Mouse (Mus musculus): ENCODE data around the gene Hectd4.
A peak's percentile ranks its signal among the peaks of the same experiment; 100 is the strongest.

Hectd4 gene

DNA sequence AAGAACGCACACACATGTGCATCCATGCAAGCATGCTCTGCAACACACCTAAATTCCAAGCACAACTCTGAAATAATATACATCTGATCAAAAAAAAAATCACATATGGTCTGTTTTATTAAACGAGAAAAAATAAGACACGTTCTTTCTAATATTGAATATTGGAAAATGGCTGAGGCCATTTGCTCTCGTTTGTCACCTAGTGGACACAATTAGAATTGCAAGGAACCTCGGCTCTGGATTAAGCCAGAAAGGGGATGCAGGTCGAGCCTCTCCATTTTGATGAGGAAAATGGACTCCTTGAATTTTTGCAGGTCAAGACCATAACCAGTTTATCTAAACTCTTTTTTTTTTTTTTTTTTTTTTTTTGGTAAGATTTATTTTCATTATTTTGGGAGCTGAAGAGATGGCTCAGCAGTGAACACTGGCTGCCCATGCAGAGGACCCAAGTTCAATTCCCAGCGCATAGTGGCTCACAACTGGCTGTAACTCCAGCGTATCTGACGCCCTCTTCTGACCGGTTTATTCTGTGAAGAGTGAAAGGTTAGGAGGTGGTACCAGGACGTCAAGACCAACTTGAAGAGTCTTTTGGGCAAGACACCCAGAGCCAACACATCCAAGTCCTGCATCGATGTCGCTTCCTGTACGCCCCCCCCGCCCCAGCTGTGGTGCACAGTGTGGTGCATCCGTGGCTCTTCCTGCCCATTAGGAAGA, 172.8 kb downstream of the Hectd4 start:
- DNase-seq (ENCODE audit: low read depth, low spot score) = no peak

DNA sequence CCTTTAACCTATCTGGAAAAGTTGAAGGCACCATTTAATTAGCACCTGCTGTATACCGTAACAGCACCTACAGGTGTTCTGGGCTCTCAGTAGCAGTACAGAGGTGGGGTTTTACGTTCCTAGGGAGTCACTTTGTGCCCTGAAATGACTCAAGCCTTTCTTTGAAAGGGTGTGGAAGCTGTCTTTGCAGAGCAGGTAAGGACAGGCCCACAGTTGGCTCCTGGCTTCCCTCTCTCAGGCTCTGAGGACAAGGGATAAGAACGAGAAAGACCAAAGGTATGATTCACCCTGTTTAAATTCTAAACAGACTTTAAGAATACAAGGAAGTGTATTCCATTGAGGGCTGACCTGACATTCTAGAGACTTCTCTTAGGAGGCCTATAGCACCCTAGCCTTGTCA, 173.4 kb downstream of the Hectd4 start:
- DNase-seq (ENCODE audit: low read depth, low spot score) = no peak

DNA sequence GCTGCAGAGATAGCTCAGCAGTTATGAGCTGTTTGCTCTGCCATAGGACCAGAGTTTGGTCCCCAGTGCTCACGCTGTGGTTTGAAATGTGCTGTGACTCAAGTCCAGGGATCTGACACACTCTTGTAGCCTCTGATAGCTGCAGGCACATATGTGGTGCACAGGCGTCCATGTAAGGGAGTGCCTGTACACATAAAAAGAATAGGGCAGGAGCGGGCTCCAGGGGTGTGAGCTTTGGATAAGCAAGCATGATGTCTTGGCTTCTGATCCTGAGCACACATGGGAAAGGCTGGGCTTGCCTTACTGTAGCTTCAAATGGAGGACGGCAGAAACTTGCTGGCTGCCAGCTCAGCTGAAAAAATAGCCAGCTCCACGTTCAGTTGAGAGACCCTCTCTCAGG, 175.6 kb downstream of the Hectd4 start:
- no peak for DNase-seq (ENCODE audit: low read depth, low spot score)

DNA sequence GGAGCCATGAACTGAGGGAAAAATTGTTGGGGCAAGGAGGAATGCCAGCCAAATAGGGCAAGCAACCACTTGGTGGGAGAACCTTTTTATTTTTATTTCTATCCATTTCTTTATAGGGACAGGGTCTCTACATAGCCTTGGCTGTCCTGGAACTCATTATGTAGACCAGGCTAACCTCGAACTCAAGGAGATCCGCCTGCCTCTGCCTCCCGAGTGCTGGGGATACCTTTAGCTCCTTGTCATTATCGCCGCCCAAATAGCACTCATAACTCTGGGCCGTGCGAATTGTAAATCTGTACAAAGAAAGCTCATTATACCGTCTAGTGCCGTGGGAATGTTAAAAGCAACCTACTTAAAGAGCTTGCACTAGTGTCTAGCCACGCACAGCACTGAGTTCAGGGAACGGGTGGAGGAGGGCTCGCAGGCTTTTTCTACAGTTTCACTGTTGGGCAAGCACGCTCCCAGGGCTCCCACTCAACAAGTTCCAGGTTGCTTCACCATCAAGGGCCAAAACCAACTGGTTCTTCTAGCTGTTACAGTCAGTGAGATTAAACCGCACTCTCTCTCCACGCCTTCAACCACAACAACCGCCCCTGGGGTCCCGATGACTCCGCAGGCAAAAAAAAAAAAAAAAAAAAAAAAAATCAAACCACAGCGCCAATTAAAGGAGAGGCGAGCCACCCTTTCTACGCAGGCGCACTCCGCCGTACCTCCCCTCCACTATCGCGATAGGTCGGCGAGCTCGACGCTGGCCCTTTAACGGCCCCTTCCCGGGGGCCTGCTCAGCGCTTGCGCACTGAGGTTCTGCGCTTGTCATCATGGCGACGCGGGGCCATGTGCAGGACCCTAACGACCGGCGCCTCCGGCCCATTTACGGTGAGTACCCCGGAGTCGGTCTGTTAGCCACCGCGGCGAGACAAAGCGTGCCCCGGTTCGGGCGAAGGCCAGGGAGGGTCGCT, 177.4 kb downstream of the Hectd4 start, which contains the start of gene Naa25:
Naa25 (plus strand) TSS at position 750 of the 959 bp plus-strand sequence.
- peak; percentile 91 for DNase-seq (ENCODE audit: low read depth, low spot score)

DNA sequence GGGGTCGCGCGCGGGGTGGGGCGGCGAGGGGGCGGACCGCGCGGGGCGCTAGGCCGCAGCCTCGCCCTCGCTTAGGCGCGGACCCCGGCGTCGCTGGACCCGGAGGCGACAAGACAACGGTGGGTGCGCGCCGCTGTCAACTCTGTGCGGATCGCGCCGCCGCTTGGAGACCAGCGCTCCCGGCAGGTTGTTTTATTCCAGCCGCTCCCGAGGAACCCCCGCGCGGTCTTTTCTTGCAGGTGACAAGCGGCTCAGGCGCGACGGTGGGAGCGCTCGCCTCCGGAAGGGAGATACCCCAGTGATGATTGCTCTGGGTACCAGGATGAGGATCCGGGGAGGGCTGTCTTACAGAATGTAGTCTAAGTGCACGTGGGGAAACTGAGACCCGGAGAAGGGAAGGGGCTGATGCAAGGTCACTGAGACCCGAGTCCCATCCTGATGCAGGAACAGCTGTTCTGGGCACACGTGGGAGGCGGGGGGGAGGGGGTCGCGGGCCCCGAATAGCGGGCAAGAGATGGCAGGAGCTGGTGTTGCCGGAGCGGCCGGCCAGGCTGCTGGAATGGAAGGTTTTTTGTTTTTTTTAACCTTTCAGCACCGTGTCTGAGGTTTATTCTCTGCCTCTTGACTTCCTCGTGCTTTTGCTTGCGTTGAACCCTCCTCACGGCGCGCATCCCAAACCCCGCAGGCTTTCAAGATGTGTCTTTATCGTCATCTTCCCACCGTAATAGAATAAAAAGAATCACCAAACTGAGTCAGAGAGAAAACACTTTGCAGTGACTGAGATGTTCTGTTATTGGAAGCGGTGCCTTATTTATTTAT, 178.3 kb downstream of the Hectd4 start:
- no peak for DNase-seq (ENCODE audit: low read depth, low spot score)

DNA sequence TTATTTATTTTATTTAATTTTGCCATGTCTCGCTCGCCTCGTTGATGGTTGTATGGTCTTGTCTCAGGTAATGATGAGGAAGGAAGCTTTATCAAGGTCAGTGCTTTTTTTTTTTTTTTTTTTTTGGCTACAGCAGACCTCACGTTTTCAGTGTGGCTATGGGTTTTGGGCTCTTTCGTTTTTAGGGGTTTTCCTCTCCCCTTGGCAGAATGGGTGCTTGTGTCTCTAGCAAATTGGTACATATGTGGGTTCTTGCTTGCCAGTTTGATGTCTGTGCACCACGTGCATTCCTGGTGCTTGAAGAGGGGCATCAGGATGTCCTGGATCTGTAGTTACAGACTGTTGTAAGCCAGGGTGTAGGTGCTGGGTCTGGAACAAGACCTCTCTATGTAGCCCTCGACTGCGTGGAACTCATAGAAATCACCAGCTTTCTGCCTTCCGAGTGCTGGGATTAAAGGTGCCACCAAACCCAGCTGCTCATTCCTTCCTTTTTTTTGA, 179.0 kb downstream of the Hectd4 start:
- no peak for DNase-seq (ENCODE audit: low read depth, low spot score)

DNA sequence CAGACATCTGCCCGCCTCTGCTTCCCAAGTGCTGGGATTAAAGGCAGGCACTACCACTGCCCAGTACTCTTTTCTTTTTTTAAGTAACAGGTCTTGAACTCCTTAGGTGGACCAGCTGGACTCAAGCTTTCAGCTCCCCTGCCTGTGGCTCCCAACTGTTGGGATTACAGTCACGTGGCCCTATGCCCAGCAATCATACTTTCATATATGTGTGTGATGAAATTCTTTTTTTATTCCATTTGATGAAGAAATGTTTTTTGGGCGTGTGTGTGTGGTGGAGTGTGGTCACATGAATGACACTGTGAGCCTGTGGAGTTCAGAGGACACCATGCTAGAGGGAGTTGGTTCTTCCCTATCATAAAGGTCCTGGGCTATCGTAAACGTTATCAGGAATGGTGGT, 179.5 kb downstream of the Hectd4 start:
- no peak for DNase-seq (ENCODE audit: low read depth, low spot score)

DNA sequence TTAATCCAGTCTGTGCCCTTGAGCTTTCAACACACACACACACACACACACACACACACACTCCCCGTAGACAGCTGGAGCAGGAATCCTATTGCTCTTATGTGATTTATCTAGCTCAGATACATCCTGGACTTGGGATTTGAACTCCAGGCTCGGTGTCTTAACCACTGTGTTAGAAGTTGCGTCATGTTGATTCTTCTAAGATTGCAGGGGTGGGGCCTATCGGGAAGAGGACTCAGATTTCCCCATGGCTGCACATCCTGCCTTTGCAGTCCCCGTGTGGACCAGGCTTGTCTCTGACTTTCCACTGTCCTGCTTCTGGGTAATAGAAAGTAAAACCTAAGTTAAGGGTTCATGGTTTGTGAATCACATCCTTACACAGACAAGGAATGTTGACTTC, 180.0 kb downstream of the Hectd4 start:
- DNase-seq (ENCODE audit: low read depth, low spot score) = no peak

DNA sequence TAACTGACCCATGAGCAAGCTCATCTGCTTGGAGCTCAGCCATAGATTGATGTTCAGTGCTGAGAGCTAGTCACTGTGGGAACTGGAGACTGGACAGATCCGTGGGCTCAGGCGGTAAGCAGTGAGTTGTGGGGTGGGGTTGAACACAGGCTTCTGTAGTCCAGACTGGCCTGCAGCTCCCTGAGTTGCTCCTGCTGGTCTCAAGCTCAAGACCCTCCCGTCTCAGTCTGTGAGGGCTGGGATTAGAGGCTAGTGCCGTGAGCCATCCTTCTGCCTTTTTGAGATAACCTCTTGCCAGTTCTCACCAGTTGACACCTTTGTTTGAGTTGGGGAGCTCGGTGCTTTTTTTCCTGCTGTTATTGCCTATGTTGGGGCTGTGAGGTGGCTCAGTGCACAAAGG, 180.8 kb downstream of the Hectd4 start:
- no peak for DNase-seq (ENCODE audit: low read depth, low spot score)

DNA sequence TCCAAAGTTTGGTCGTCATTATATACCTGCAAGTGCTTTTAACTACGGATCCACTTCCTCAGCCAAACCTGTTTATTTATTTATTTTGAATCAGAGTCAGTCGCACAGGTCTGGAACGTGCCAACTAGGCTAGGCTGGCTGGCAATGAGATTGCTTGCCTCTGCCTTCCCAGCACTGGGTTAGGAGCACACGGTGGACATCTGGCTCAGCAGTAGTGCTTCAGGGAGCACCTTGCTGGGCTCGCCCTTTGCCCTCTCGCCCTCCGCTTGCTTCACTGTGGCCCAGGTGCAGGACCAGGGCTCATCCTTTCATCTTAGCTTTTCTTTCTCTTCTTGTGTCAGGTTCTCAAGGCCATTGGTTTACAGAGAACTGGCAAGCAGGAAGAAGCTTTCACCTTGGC, 187.8 kb downstream of the Hectd4 start:
- DNase-seq (ENCODE audit: low read depth, low spot score) = no peak

DNA sequence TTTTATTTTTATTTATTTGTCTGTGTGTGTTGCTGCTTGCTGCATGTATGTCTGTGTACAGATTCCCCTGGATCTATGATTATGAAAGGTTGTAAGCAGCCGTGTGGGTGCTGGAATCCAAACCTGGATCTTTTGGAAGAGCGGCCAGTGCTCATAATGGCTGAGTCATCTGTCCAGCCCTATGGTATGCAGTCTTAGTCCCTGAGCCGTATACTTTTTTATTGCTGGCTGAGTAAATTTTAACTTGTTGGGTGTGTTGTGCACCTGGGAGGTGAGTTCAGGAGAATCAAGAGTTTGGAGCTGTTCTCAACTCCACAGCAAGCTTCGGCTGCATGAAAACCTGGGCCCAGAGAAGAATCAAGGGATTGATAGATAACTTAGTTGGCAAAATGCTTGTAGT, 191.0 kb downstream of the Hectd4 start:
- DNase-seq (ENCODE audit: low read depth, low spot score) = no peak

Data from telencephalon, adult 2 months (tissue).